Mouse (Mus musculus): ENCODE measurements at regions not wholly inside any gene's neighbourhood (a gene's known extent, or its start where the extent isn't known, plus 50 kb on each side); places are given as distances from the start of the nearest gene placed in this dataset.

DNA sequence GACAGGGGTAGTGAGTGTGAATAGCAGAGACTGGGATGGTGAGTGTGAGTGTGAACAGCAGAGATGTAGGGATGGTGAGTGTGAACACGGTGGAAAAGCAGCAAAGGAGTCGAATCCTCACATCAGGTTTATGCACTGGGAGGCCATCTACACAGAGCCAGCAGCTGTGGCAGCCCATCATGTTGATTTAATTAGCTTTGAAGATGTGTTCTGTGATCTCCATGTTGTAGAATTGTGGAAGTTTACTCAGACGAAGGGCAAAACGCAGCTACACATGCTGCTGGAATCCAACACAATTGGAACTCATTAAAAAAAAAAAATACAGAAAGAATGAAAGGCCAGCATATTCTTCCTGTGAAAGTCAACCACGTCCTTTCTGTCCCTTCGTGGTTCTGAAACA is 80.2 kb upstream of the Lrig3 start:
- TF ChIP-seq POLR2A (IDR thresholded peaks at IDR 0.05; ENCODE audit: borderline replicate concordance, control insufficient read depth, low read depth, low read length) (no peak), CTCF (IDR thresholded peaks at IDR 0.05; ENCODE audit: control insufficient read depth, insufficient read depth, low read length) (no peak)
